Mouse (Mus musculus) forebrain, embryonic 10.5 days (tissue): ENCODE results near the gene Snapc5. TPM values are rescaled to one million over a fixed set of nuclear protein-coding genes. Genes with fewer than 3 reads are reported as not detected.
"Not testable (repeated sequence)": the region's sequence is repeated elsewhere in the genome, so short reads cannot be mapped to it uniquely, and the experiment has no call there.

Experiments
- DNase-seq: peaks from one replicate; pipeline ENCODE4 v3.0.0-alpha.2; 2017; ENCODE audit warnings: low spot score; ENCODE audit errors: extremely low spot score
- H3K27ac ChIP-seq: fragments of 300-500 bp; sonication (generic); 2 replicates; pipeline ENCODE4 v1.5.1; 2016; ENCODE audit warnings: mild to moderate bottlenecking
- H3K27me3 ChIP-seq: fragments of 300-500 bp; sonication (generic); 2 replicates; pipeline ENCODE4 v1.6.1; 2016; ENCODE audit warnings: mild to moderate bottlenecking; ENCODE audit not compliant: poor library complexity, severe bottlenecking
- H3K36me3 ChIP-seq: fragments of 300-500 bp; sonication (generic); replicated peaks from 2 replicates; pipeline ENCODE4 v1.6.1; 2016; ENCODE audit warnings: mild to moderate bottlenecking, moderate library complexity
- H3K4me1 ChIP-seq: fragments of 300-500 bp; sonication (generic); 2 replicates; pipeline ENCODE4 v1.6.1; 2016
- H3K4me3 ChIP-seq: fragments of 300-500 bp; sonication (generic); 2 replicates; pipeline ENCODE4 v1.5.1; 2016; ENCODE audit warnings: mild to moderate bottlenecking, moderate library complexity
- H3K9me3 ChIP-seq: fragments of 300-500 bp; sonication (generic); 2 replicates; pipeline ENCODE4 v1.6.1; 2016; ENCODE audit warnings: mild to moderate bottlenecking, moderate library complexity
- WGBS: fragments of 180-500 bp; shearing (Covaris S2); methylation state at CpG from one replicate; pipeline ENCODE4 v1.1.7; 2016; 5-methylcytosine and 5-hydroxymethylcytosine counted together
- polyA plus RNA-seq: library from polyadenylated mRNA; unstranded; fragments of >200 nt; fragmentation: Nextera tagmentation; extraction: Ambion mirVana; gene quantifications from 2 replicates; pipeline ENCODE4 v1.2.1, GENCODE M21; 2016

Gene Snapc5
- polyA plus RNA-seq, 1 experiment from 2014 or later = 35.6 TPM

GRCm38 (mm10) chr9:64175378-64175777 is 3.7 kb upstream of the Snapc5 start:
- WGBS = 90% methylated on average over 11 of the region's 11 CpGs
- H3K4me1 ChIP-seq = peaks cover 51% of the 10 kb centered on the region
- no peak for DNase-seq
- H3K4me3 ChIP-seq = peak overlapping the region; percentile 86; the same call in 1 of the 2 replicates
- H3K27ac ChIP-seq = no peak overlapping the region
- peaks cover 55% of the 10 kb centered on the region for H3K36me3 ChIP-seq
- no peaks in the 10 kb centered on the region for H3K27me3 ChIP-seq
- H3K9me3 ChIP-seq = no peaks in the 10 kb centered on the region

- Histone ChIP-seq H3K27ac (peak overlapping the region; percentile 85), H3K4me1 (peaks cover 36% of the 10 kb centered on the region), H3K27me3 (no peaks in the 10 kb centered on the region), H3K4me3 (peak overlapping the region; percentile 75), H3K36me3 (peaks cover 85% of the 10 kb centered on the region), H3K9me3 (no peaks in the 10 kb centered on the region)
- WGBS = 46% methylated on average over 3 of the region's 3 CpGs
- no peak for DNase-seq
These were observed 482 bp upstream of the Snapc5 start for GRCm38 (mm10) chr9:64178610-64178973.

- Histone ChIP-seq H3K4me1 (peaks cover 13% of the 10 kb centered on the region), H3K36me3 (peaks cover 90% of the 10 kb centered on the region)
- not testable (repeated sequence) for H3K27me3 ChIP-seq, DNase-seq, H3K27ac ChIP-seq, H3K9me3 ChIP-seq, H3K4me3 ChIP-seq
- WGBS = 90% methylated on average over 5 of the region's 5 CpGs
These were observed 4.2 kb downstream of the Snapc5 start for GRCm38 (mm10) chr9:64183295-64183694.

- Histone ChIP-seq H3K9me3 (no peaks in the 10 kb centered on the region), H3K27me3 (no peaks in the 10 kb centered on the region), H3K4me1 (peaks cover 8% of the 10 kb centered on the region), H3K27ac (no peak overlapping the region), H3K36me3 (peaks cover 91% of the 10 kb centered on the region), H3K4me3 (no peak overlapping the region)
- no peak for DNase-seq
- WGBS = 95% methylated on average over 5 of the region's 5 CpGs
These were observed 5.2 kb downstream of the Snapc5 start for GRCm38 (mm10) chr9:64184166-64184840.

- DNase-seq = no peak
- Histone ChIP-seq H3K27me3 (no peaks in the 10 kb centered on the region), H3K36me3 (peaks cover 84% of the 10 kb centered on the region), H3K9me3 (no peaks in the 10 kb centered on the region), H3K4me3 (no peak overlapping the region), H3K27ac (no peak overlapping the region), H3K4me1 (no peaks in the 10 kb centered on the region)
- WGBS = 97% methylated on average over 1 of the region's 1 CpGs
These were observed 14.8 kb downstream of the Snapc5 start for GRCm38 (mm10) chr9:64193879-64194278.

GRCm38 (mm10) chr9:64195554-64195953 is 16.5 kb downstream of the Snapc5 start:
- Histone ChIP-seq H3K9me3 (no peaks in the 10 kb centered on the region), H3K36me3 (peaks cover 83% of the 10 kb centered on the region), H3K4me1 (no peaks in the 10 kb centered on the region), H3K4me3 (no peak overlapping the region), H3K27me3 (no peaks in the 10 kb centered on the region), H3K27ac (no peak overlapping the region)
- WGBS = 87% methylated on average over 4 of the region's 4 CpGs
- DNase-seq = no peak

GRCm38 (mm10) chr9:64197524-64197923 is 18.4 kb downstream of the Snapc5 start:
- Histone ChIP-seq H3K36me3 (peaks cover 86% of the 10 kb centered on the region), H3K9me3 (no peaks in the 10 kb centered on the region), H3K4me1 (no peaks in the 10 kb centered on the region), H3K4me3 (no peak overlapping the region), H3K27ac (no peak overlapping the region), H3K27me3 (no peaks in the 10 kb centered on the region)
- 94% methylated on average over 8 of the region's 8 CpGs for WGBS
- no peak for DNase-seq

- Histone ChIP-seq H3K27ac (no peak overlapping the region), H3K4me3 (no peak overlapping the region), H3K36me3 (peaks cover 86% of the 10 kb centered on the region), H3K27me3 (no peaks in the 10 kb centered on the region), H3K9me3 (no peaks in the 10 kb centered on the region), H3K4me1 (no peaks in the 10 kb centered on the region)
- no peak for DNase-seq
- WGBS = 95% methylated on average over 5 of the region's 5 CpGs
These were observed 19.1 kb downstream of the Snapc5 start for GRCm38 (mm10) chr9:64198068-64198762.

- not testable (repeated sequence) for H3K4me1 ChIP-seq, H3K9me3 ChIP-seq, DNase-seq, H3K4me3 ChIP-seq, H3K27ac ChIP-seq, H3K27me3 ChIP-seq
- peaks cover 86% of the 10 kb centered on the region for H3K36me3 ChIP-seq
- 94% methylated on average over 7 of the region's 7 CpGs for WGBS
These were observed 19.8 kb downstream of the Snapc5 start for GRCm38 (mm10) chr9:64198763-64199418.

GRCm38 (mm10) chr9:64199897-64200296 is 20.8 kb downstream of the Snapc5 start:
- 82% methylated on average over 2 of the region's 2 CpGs for WGBS
- Histone ChIP-seq H3K27ac (no peak overlapping the region), H3K36me3 (peaks cover 88% of the 10 kb centered on the region), H3K4me3 (no peak overlapping the region), H3K9me3 (no peaks in the 10 kb centered on the region), H3K27me3 (no peaks in the 10 kb centered on the region), H3K4me1 (no peaks in the 10 kb centered on the region)
- no peak for DNase-seq

- peaks cover 90% of the 10 kb centered on the region for H3K36me3 ChIP-seq
- no peak overlapping the region for H3K27ac ChIP-seq
- H3K4me1 ChIP-seq = no peaks in the 10 kb centered on the region
- H3K9me3 ChIP-seq = no peaks in the 10 kb centered on the region
- DNase-seq = no peak
- no peak overlapping the region for H3K4me3 ChIP-seq
- H3K27me3 ChIP-seq = no peaks in the 10 kb centered on the region
These were observed 23.3 kb downstream of the Snapc5 start for GRCm38 (mm10) chr9:64202331-64202730.

- H3K36me3 ChIP-seq = peaks cover 91% of the 10 kb centered on the region
- H3K4me3 ChIP-seq = no peak overlapping the region
- no peaks in the 10 kb centered on the region for H3K4me1 ChIP-seq
- H3K9me3 ChIP-seq = no peaks in the 10 kb centered on the region
- DNase-seq = no peak
- no peak overlapping the region for H3K27ac ChIP-seq
- H3K27me3 ChIP-seq = no peaks in the 10 kb centered on the region
These were observed 23.8 kb downstream of the Snapc5 start for GRCm38 (mm10) chr9:64202866-64203265.

GRCm38 (mm10) chr9:64207509-64208084 is 28.5 kb downstream of the Snapc5 start:
- Histone ChIP-seq H3K4me3 (no peak overlapping the region), H3K27me3 (no peaks in the 10 kb centered on the region), H3K9me3 (no peaks in the 10 kb centered on the region), H3K4me1 (no peaks in the 10 kb centered on the region), H3K36me3 (peaks cover 93% of the 10 kb centered on the region), H3K27ac (no peak overlapping the region)
- WGBS = 91% methylated on average over 3 of the region's 3 CpGs
- no peak for DNase-seq
